Mouse (Mus musculus) cortical plate, adult 2 months (tissue): Measurements from ENCODE around the gene Prrx2.

Experiments
- CTCF ChIP-seq: fragments of 200-500 bp; IDR thresholded peaks from 2 replicates; pipeline ENCODE4 v1.5.1; 2011; ENCODE audit warnings: mild to moderate bottlenecking, control low read depth, low read length; ENCODE audit not compliant: insufficient read depth; ENCODE audit errors: extremely low read depth
- POLR2A ChIP-seq: fragments of 200-500 bp; IDR thresholded peaks from 2 replicates; pipeline ENCODE4 v1.6.1; 2011; ENCODE audit warnings: mild to moderate bottlenecking, low read length, control low read depth; ENCODE audit not compliant: insufficient read depth; ENCODE audit errors: extremely low read depth

DNA sequence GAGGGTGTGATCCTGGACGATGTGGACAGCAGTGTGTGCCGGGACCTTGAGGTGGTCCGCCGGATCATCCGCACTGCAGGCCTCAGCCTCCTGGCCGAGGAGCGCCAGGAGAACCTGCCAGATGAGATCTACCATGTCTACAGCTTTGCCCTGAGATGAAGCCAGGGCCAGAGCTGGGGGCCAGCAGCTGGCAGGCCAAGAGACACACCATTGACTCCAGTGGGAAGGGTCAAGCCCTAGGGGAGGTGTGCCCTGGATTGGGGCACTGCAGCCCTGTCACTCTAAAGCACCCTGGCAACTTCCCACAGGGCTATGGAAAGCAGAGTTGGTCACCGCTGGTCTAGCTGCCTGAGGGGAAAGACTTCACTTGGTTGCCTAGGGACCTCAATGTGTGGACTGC is 12.3 kb upstream of the Prrx2 start:
- TF ChIP-seq CTCF: no peak
- no peak for TF ChIP-seq POLR2A
